Mouse (Mus musculus) induced T-regulatory cell, adult 2 months (primary cell): ENCODE results near the gene Rad54l.

ENCODE experiments used
- DNase-seq: peaks from one replicate; pipeline ENCODE4 v3.0.0-alpha.2; 2012; ENCODE audit warnings: low read depth

Rad54l gene

DNA sequence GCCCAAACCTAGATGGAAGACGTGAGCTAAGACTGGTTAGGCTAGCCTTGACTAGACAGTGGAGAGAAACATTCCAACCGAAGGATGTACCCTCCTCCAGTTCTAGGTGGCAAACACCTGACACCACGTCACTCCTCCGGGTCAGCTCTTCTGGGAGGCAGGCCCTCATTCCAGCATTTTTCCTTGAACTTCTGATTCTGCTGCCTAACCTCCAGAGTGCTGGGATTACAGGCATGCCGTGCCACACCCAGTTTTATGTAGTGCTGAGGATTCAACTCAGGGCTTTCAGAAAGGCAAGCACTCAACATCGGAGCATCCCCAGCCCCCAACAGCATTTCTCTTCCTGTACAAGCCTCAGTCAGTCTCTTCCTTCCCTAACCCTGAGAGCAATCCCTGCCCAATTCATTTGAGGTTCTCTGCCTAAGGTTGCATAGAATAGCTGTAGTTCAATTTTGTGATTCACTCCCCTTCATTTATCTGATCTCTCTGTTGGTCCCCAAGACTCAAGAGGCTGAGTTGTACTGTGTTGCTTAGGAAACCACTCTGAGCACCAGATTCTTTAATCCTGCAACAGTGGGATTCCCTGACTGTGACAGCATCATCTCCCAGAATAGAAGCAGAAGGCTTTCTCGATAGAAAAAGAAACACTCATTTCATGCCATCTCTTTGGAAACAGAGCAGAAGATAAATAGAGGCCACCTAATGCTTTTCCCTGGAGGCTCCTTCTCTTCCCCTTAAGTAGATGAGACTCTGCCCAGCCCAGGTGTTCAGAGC is 17.5 kb upstream of the Rad54l start:
- DNase-seq = no peak

DNA sequence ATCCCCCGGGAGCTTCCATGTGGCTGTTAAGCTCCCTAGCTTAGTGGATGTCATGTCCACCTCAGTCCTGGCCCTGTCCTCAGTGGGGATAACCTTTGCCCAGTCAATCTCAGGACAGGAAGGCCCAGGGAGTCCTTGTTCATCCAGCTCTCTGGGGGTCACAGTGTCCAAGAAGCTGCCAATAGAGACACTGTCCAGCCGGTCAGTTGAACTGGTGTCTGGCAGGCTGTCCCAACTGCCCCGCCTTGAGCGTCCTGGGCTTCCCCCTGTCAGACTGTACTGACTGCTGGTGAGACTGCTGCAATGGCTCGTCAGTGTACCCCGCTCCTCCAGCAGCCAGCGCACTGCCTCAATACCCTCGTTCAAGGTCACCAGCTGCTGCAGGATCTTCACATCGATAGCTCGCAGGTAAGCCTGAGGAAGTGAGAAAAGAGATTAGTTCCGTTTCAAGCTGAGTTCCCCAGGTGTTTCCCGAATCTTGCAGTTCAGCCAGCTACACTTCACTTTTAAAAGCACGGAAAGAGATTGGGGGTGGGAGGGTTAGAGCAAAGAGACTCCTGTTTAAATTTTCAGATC is 14.0 kb upstream of the Rad54l start:
- no peak for DNase-seq

GRCm38 (mm10) chr4:116134990-116135389 is 11.5 kb upstream of the Rad54l start:
- peak; percentile 61 for DNase-seq

DNA sequence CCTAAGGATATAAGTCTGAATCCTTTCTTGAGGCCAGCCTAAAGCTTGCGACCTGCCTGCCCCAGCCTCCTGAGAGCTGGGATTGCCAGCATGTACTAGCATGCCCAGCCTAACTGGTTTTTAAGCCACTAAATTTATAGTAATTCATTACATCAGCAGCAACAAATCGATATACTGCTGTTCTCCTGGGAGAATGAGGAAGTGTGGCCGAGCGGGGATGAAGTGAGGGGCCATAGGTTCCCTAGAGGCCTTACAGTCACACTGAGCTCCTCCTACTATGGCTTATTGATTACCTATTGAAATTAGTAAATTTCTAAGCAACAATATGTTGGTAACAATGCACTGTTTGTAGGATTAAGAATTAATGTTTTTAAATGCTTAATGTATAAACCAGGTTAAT is 9.6 kb upstream of the Rad54l start:
- DNase-seq = no peak

DNA sequence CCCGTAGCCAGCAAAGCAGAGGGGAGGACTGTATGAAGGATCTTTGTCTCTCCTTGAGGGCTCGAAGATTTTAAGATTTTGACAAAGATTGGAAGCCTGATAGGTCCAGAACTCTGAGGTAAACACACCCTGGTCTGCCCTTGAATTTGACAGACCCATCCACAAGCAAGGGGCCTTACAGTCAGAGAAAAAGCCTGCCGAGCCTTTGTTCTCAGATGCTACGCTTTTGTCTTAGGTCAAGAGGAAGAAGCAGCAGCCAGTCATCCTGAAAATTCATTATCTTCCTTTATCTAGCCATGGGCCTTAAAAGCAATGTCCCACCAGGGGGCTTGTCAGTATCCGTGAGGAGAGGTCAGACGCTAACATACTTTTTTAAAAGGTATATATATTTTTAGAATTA is 4.5 kb upstream of the Rad54l start:
- no peak for DNase-seq

DNA sequence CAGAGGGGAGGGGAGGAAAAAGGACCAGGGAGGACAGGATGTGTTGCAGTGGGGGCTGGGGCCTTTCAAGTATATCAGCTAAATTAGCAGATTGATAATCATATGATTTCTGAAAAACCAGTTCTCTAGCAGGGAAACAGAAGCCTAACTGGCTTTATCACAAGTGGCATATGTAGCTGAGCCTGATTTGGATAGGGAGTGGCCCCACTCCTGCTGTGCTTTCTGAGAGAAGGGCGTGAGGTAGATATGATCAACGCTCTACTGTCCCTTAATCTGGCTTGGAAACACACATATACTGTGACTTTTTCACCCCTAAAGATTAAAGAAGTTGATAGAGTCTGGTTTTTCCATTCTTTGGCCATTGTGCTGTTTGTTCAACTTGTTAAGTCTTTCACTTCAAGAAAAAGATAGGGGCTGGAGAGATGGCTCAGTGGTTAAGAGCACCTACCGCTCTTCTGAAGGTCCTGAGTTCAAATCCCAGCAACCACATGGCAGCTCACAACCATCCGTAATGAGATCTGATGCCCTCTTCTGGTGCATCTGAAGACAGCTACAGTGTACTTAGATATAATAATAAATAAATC is 2.4 kb upstream of the Rad54l start:
- peak; percentile 20 for DNase-seq

DNA sequence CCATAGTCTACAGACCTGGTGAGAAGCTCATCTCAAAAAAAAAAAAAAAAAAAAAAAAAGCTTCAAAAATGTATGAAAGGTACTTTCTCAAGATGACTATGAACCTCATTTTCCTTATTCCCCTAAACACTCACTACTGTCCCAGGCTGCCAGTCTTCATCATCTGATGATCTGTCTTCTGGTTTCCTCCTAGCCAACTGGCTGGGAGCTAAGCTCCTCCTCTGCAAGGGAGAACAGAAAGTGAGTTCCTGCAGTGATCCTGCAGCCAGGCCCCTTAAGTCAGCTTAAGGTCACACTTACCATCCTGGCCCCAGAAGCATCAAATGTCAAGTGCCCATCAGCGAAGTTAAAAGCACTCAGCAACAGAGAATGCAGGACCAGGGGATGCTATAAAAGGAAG is 728 bp downstream of the Rad54l start:
- DNase-seq = peak; percentile 51

DNA sequence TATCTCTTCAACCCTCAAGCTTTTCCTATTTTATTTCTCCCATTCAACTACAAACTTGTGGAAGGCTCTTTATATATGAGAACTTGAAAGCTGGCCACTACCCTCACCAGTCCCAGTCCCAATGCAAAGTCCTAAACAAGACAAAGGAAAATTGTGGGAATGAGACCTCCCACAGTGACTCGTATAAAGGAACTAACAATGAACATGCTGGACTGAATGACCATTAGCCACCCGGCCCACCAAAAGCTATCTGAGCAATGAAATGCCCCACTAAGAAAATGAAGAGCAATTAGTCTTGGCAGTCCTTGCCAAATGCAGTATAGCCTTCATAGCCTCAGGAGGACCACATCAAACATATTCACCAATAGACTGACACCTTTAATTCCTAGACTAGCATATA is 12.0 kb downstream of the Rad54l start:
- no peak for DNase-seq

DNA sequence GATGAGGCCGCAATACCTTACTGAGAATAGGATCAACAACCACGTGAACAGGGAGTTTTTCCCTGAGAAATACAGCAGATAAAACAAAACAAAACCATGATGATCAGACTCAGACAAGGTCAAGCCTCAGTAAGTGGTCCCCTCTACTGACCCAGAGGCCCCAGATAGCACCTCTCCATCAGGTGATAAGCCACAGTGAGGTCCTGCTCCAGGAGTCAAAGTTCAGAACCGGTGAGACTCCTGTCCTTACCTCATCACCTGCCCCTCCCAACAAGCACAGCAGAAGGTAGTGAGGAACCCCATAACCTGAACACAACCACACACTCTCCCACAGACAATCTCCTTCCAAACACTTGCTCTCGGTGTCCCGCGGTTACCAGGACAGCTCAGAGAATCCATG is 12.8 kb downstream of the Rad54l start:
- no peak for DNase-seq

DNA sequence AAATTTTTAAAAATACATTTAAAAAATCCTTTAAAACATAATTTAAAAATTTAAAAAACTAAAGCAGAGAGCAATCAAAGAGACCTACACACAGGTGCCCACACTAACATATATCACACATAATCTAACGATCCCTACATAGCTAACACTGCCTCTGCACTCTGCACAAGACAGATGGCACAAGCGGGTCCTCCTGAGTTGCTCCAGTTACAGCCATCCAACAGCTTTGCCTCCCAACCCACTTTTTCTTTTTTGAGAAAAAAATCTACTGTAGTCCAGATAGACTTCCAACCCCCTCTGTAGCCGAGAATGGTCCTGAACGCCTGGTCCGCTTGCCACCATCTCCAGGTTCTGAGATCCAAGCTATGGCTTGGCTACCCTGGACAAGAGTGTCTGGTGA is 18.2 kb downstream of the Rad54l start:
- DNase-seq = no peak

GRCm38 (mm10) chr4:116100959-116101358 is 22.5 kb downstream of the Rad54l start:
- no peak for DNase-seq

DNA sequence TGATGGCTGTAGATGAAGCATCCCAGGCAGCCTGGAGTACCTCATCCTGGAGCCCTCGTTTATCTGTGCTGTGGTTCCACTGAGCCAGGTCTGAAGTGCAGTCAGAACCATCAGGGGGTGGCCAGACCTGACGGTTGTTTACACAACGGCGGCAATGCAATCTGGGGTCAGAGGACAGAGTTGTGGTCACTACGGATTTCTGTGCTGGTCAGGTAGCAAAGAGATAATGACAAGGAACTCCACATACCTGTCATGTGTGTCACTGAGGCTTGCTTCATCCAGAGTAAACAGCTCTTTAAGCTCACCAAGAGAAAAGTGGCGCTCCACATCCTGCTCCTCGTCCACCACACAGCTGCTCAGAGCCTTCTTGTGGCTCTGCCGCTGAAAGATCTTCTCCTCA is 26.3 kb downstream of the Rad54l start:
- no peak for DNase-seq

DNA sequence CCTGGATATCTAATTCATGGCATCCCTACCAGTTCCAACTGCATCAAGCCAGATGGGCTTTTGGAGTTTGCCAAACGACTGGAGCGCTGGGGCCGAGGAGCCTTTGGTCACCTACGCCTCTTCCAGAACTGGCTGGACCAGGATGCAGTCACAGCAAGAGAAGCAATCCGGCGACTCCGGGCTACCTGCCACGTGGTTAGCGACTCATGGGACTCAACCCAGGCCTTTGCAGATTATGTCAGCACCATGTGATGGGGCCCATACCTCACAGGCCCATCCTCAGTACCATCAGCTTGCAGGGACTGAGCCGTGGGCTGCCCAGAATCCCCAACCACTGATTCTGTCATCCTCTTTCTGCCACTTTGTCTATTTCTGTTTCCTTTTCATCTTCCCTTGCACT is 27.2 kb downstream of the Rad54l start:
- DNase-seq = no peak

DNA sequence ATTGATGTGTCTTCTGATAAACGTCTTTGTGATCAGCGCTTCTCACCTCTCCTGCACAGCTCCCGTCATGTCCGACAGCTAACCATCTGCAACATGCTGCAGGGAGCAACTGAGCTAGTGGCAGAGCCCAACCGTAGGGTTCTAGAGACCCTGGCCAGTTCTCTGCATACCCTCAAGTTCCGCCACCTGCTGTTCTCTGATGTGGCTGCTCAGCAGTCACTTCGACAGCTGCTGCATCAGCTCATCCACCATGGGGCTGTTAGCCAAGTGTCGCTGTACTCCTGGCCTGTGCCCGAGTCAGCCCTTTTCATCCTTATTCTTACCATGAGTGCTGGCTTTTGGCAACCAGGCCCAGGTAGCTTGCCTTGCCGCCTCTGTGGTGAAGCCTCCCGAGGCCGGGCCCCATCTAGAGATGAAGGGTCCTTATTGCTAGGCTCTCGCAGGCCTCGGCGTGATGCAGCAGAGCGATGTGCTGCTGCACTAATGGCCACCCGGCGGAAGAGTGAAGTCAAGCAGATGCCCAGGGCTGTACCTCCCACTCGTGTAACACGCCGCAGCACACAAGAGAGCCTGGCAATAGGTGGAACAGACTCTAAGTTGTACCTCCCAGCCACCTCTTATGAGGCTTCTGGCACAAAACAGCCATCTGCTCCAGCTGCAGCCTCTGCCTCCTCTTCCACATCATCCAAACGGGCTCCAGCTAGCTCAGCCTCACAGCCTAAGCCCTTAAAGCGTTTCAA is 34.8 kb downstream of the Rad54l start:
- no peak for DNase-seq

GRCm38 (mm10) chr4:116077240-116078095 is 46.0 kb downstream of the Rad54l start:
- DNase-seq = no peak

- DNase-seq = peak; percentile 47
These were observed 46.9 kb downstream of the Rad54l start for GRCm38 (mm10) chr4:116076369-116077231.

- DNase-seq = peak; percentile 81
These were observed 47.7 kb downstream of the Rad54l start for GRCm38 (mm10) chr4:116075631-116076368.

- DNase-seq = peak; percentile 99
These were observed 48.4 kb downstream of the Rad54l start, which contains the start of the genes Uqcrh and Lrrc41 for GRCm38 (mm10) chr4:116074861-116075620. Uqcrh (minus strand) TSS chr4:116075071. Lrrc41 (plus strand) TSS chr4:116075269.

GRCm38 (mm10) chr4:116074145-116074675 is 49.3 kb downstream of the Rad54l start:
- DNase-seq = peak; percentile 73
